Mouse (Mus musculus): ENCODE results near the gene C2cd2l. TPM values are rescaled to one million over a fixed set of nuclear protein-coding genes. Genes with fewer than 3 reads are reported as not detected.

The C2cd2l gene
- polyA plus RNA-seq, 1 experiment = 16.4 TPM

DNA sequence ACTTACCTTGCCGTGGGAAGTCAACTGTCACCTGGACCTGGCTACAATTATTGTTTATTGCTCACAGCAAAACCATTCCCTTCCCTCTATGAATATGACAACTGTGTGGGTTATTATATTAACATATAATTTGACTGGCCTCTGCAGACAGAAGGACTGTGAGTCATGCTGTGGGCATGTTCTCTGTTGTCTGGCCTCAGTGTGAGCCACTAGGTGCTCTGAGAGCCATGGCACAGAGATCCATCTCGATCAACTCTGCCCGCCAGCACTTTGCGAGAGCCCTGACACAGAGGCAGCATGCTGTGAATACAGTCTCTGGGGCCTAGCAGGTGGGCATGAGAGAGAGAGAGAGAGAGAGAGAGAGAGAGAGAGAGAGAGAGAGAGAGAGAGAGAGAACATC, 50.1 kb downstream of the C2cd2l start:
- no peaks in the 10 kb centered on the region for H3K36me3 ChIP-seq (ENCODE audit: control insufficient read depth, insufficient read depth, low read length)
- no peak overlapping the region for H3K27ac ChIP-seq (ENCODE audit: control insufficient read depth, insufficient read depth, low read depth, low read length)
- H3K27me3 ChIP-seq (ENCODE audit: control insufficient read depth, insufficient read depth, low read length) = no peaks in the 10 kb centered on the region
- no peak overlapping the region for H3K4me3 ChIP-seq (ENCODE audit: control insufficient read depth, low read depth, low read length)
- H3K4me1 ChIP-seq (ENCODE audit: control insufficient read depth, insufficient read depth, low read length) = peaks cover 15% of the 10 kb centered on the region
- no peak for TF ChIP-seq POLR2A (IDR thresholded peaks at IDR 0.05; ENCODE audit: control insufficient read depth, low read depth, low read length)
- no peak for TF ChIP-seq CTCF (IDR thresholded peaks at IDR 0.05; ENCODE audit: control insufficient read depth, insufficient read depth, insufficient replicate concordance, low read depth, low read length)

DNA sequence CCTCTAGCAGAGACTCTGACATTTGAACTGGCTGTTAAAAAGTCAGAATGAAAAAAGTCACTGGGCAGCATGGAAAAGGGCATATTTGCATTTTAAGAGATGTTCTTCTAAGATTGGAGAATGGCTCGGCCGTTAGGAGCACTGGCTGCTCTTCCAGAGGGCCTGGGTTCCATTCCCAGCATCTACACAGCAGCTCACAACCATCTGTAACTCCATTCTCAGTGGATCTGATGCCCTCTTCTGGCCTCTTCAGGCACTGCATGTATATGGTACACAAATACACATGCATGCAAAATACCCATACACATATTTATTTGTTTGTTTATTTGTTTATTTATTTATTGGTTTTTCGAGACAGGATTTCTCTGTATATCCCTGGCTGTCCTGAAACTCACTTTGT, 51.0 kb downstream of the C2cd2l start:
- H3K4me3 ChIP-seq (ENCODE audit: control insufficient read depth, low read depth, low read length) = no peak overlapping the region
- H3K27me3 ChIP-seq (ENCODE audit: control insufficient read depth, insufficient read depth, low read length) = no peaks in the 10 kb centered on the region
- no peaks in the 10 kb centered on the region for H3K36me3 ChIP-seq (ENCODE audit: control insufficient read depth, insufficient read depth, low read length)
- peak; percentile 31; the same call in 1 of the 2 replicates for TF ChIP-seq CTCF (IDR thresholded peaks at IDR 0.05; ENCODE audit: control insufficient read depth, insufficient read depth, insufficient replicate concordance, low read depth, low read length)
- TF ChIP-seq POLR2A (IDR thresholded peaks at IDR 0.05; ENCODE audit: control insufficient read depth, low read depth, low read length) = no peak
- H3K4me1 ChIP-seq (ENCODE audit: control insufficient read depth, insufficient read depth, low read length) = peaks cover 15% of the 10 kb centered on the region
- no peak overlapping the region for H3K27ac ChIP-seq (ENCODE audit: control insufficient read depth, insufficient read depth, low read depth, low read length)

DNA sequence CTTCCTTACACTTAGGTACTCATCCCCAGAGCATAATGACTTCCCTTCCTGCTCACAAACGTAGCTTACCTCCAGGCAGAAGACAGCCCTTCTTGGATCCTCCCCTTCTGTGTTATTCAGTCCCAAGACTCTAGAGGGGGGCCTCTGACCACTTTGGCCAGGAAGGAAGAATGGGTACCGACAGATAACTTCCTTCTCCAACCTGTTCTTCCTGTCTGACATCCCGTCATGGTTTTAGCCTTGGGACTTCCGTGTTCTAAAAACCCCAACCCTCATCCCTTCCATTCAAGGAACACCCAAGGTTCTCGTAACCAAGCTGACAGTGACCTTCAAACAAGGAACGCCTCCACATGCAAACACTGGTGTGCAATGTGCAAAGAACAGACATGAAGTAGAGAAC, 51.7 kb downstream of the C2cd2l start, which contains the start of gene Nlrx1:
Gene Nlrx1, minus strand, starts transcription at position 168 of the 400 bp plus-strand sequence.
- Histone ChIP-seq H3K4me3 (ENCODE audit: control insufficient read depth, low read depth, low read length) (peak within 1 kb of the TSS; percentile 79), H3K4me1 (ENCODE audit: control insufficient read depth, insufficient read depth, low read length) (peaks cover 21% of the 10 kb centered on the region), H3K27me3 (ENCODE audit: control insufficient read depth, insufficient read depth, low read length) (no peaks in the 10 kb centered on the region), H3K27ac (ENCODE audit: control insufficient read depth, insufficient read depth, low read depth, low read length) (peak within 1 kb of the TSS; percentile 69), H3K36me3 (ENCODE audit: control insufficient read depth, insufficient read depth, low read length) (no peaks in the 10 kb centered on the region)
- TF ChIP-seq POLR2A (IDR thresholded peaks at IDR 0.05; ENCODE audit: control insufficient read depth, low read depth, low read length) (no peak), CTCF (IDR thresholded peaks at IDR 0.05; ENCODE audit: control insufficient read depth, insufficient read depth, insufficient replicate concordance, low read depth, low read length) (no peak)

DNA sequence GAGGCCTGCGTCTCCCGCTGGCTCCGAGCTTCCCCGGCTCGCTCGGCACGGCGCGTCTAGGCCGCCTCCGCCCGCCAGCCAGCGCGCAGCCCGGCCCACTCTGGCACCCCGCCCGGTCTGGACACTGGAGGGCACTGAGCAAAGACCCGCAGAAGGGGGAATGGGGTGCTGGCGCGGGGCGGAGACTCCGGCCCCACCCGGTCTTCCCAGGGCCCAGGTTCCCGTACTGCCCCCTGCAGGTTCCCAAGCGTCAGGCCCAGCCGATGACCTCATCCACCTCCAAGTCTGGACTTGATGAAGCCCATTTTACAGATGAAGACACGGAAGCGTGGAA, 52.1 kb downstream of the C2cd2l start:
- H3K4me1 ChIP-seq (ENCODE audit: control insufficient read depth, insufficient read depth, low read length) = peaks cover 22% of the 10 kb centered on the region
- peak overlapping the region; percentile 69 for H3K27ac ChIP-seq (ENCODE audit: control insufficient read depth, insufficient read depth, low read depth, low read length)
- peak overlapping the region; percentile 79 for H3K4me3 ChIP-seq (ENCODE audit: control insufficient read depth, low read depth, low read length)
- TF ChIP-seq CTCF (IDR thresholded peaks at IDR 0.05; ENCODE audit: control insufficient read depth, insufficient read depth, insufficient replicate concordance, low read depth, low read length) (peak; percentile 54; the same call in 1 of the 2 replicates), POLR2A (IDR thresholded peaks at IDR 0.05; ENCODE audit: control insufficient read depth, low read depth, low read length) (0 out of 2 replicates have a peak, but pooled peaks have one; percentile 25)
- no peaks in the 10 kb centered on the region for H3K27me3 ChIP-seq (ENCODE audit: control insufficient read depth, insufficient read depth, low read length)
- H3K36me3 ChIP-seq (ENCODE audit: control insufficient read depth, insufficient read depth, low read length) = no peaks in the 10 kb centered on the region

DNA sequence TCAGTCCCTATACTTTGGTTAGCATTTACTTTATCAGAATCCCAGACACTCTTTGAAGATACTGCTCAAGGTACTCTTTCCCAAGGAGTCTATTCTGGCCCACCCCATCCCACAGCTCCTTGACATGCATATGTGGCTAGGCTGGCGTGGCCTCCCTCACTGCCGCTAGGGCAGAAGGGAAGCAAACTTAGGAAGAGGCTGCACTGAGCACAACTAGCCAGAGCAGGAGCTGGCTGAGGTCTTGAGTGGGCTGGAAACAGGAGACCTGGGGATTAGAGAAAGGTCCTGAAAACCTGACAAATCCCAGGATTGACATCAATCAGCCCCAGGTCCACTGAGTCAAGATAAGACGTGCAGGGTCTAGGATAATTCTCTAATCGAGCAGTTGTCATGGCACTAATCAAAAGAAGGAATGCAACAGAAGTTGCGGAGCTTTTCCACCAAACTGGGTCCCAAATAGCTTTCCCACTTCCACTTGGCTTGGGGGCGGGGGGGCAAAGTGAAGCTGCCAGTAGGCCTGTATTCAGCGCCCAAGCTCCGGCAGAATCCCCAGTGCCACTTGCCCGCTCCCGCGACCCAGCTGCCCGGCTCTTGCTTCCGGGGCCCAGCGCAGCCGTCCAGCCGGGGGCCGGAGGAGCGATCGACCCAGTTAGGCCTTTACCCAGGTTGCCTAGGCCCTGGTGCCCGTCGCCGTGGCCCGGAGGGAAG, 52.6 kb downstream of the C2cd2l start:
- Histone ChIP-seq H3K27ac (ENCODE audit: control insufficient read depth, insufficient read depth, low read depth, low read length) (peak overlapping the region; percentile 69), H3K27me3 (ENCODE audit: control insufficient read depth, insufficient read depth, low read length) (no peaks in the 10 kb centered on the region), H3K36me3 (ENCODE audit: control insufficient read depth, insufficient read depth, low read length) (no peaks in the 10 kb centered on the region), H3K4me1 (ENCODE audit: control insufficient read depth, insufficient read depth, low read length) (peaks cover 22% of the 10 kb centered on the region), H3K4me3 (ENCODE audit: control insufficient read depth, low read depth, low read length) (peak overlapping the region; percentile 79)
- TF ChIP-seq POLR2A (IDR thresholded peaks at IDR 0.05; ENCODE audit: control insufficient read depth, low read depth, low read length) (no peak), CTCF (IDR thresholded peaks at IDR 0.05; ENCODE audit: control insufficient read depth, insufficient read depth, insufficient replicate concordance, low read depth, low read length) (no peak)

DNA sequence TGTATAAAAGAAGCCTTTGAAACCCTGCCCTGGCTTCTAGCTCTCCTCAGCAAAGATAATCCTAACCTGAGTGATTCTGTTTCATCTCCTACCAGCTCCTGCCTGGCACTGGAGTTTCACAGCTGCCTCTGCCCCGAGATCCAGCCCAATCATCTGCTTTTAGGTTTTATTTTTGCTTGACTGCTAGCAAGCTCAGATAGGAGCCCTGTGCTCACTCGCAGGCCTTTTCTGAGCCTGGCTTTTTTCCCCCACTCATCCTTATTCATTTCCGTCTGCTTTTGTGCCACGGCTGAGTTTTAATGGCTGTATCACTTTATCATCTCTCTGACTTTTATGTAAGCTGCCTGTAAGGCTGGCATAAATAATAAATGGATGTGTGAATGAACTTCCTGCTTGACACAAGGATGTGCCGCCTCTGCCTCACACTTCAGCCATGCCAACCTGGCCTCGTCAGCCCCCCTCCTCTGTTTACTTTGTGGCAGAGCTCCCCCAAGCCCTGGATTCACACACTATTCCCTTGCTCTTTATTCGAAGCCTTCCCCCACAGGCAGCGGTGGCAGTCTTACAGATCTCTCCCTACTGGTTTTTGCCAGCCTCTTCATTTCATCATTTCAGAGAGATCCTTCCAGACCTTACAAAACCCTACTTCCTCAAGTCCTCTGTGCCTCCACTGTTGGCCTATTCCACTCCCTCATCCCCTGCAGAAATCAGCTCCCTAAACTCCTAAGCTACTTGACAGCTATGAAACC, 53.4 kb downstream of the C2cd2l start:
- H3K27ac ChIP-seq (ENCODE audit: control insufficient read depth, insufficient read depth, low read depth, low read length) = no peak overlapping the region
- no peaks in the 10 kb centered on the region for H3K27me3 ChIP-seq (ENCODE audit: control insufficient read depth, insufficient read depth, low read length)
- no peak overlapping the region for H3K4me3 ChIP-seq (ENCODE audit: control insufficient read depth, low read depth, low read length)
- H3K36me3 ChIP-seq (ENCODE audit: control insufficient read depth, insufficient read depth, low read length) = no peaks in the 10 kb centered on the region
- H3K4me1 ChIP-seq (ENCODE audit: control insufficient read depth, insufficient read depth, low read length) = peaks cover 22% of the 10 kb centered on the region
- TF ChIP-seq POLR2A (IDR thresholded peaks at IDR 0.05; ENCODE audit: control insufficient read depth, low read depth, low read length) (no peak), CTCF (IDR thresholded peaks at IDR 0.05; ENCODE audit: control insufficient read depth, insufficient read depth, insufficient replicate concordance, low read depth, low read length) (no peak)

DNA sequence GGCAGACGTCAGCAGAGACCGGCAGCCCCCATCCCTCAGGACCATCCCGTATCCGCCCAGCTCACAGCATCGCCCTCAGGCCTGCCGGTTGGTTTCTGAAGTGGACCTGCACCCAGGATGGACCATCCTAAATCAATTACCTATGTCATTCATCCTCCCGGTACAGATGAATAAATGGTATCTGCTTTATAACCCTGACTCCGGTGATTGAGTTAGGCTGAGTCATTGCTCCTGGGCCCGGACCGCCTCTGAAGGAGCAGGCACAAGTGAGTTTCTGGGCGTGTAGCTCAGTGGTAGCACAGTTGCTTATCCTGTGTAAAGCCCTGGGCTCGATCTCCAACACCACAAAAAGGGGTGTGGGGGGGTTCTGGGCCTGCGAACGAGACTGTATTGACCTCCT, 58.7 kb downstream of the C2cd2l start:
- no peak for TF ChIP-seq CTCF (IDR thresholded peaks at IDR 0.05; ENCODE audit: control insufficient read depth, insufficient read depth, insufficient replicate concordance, low read depth, low read length)
- no peak for TF ChIP-seq POLR2A (IDR thresholded peaks at IDR 0.05; ENCODE audit: control insufficient read depth, low read depth, low read length)
- no peaks in the 10 kb centered on the region for H3K36me3 ChIP-seq (ENCODE audit: control insufficient read depth, insufficient read depth, low read length)
- H3K4me3 ChIP-seq (ENCODE audit: control insufficient read depth, low read depth, low read length) = no peak overlapping the region
- no peak overlapping the region for H3K27ac ChIP-seq (ENCODE audit: control insufficient read depth, insufficient read depth, low read depth, low read length)
- H3K27me3 ChIP-seq (ENCODE audit: control insufficient read depth, insufficient read depth, low read length) = no peaks in the 10 kb centered on the region
- H3K4me1 ChIP-seq (ENCODE audit: control insufficient read depth, insufficient read depth, low read length) = peaks cover 11% of the 10 kb centered on the region

Other genes with a start within 250 kb of the C2cd2l start
- gene Mfrp, start 218.6 kb downstream of the C2cd2l start, polyA plus RNA-seq (2012; rRNA removed) = 1.4 and 3.4 TPM in 2 replicates
- 2.0 and 3.1 TPM in 2 replicates for gene C1qtnf5, start 213.0 kb downstream of the C2cd2l start, polyA plus RNA-seq (2012; rRNA removed)
- 1.2 and 1.6 TPM in 2 replicates for gene Gm49380, start 206.8 kb downstream of the C2cd2l start, polyA plus RNA-seq (2012; rRNA removed)
- 37.5 and 38.3 TPM in 2 replicates for gene Rnf26, start 206.8 kb downstream of the C2cd2l start, polyA plus RNA-seq (2012; rRNA removed)
- gene Mcam, start 185.8 kb downstream of the C2cd2l start, polyA plus RNA-seq (2012; rRNA removed) = 14.1 and 14.3 TPM in 2 replicates
- gene Cbl, start 86.2 kb downstream of the C2cd2l start, polyA plus RNA-seq (2012; rRNA removed) = 45.5 and 47.9 TPM in 2 replicates
- gene Ccdc153, start 79.6 kb downstream of the C2cd2l start, polyA plus RNA-seq (2012; rRNA removed) = 0.61 and 0.69 TPM in 2 replicates
- gene Pdzd3, start 68.8 kb downstream of the C2cd2l start, polyA plus RNA-seq (2012; rRNA removed) = 0.11 TPM in 1 of 2 replicates, not detected in the other
- 1.3 and 1.6 TPM in 2 replicates for gene Nlrx1, start 51.7 kb downstream of the C2cd2l start, polyA plus RNA-seq (2012; rRNA removed)
- 0.58 and 0.89 TPM in 2 replicates for gene Abcg4, start 31.7 kb downstream of the C2cd2l start, polyA plus RNA-seq (2012; rRNA removed)
- gene Hinfp, start 14.6 kb downstream of the C2cd2l start, polyA plus RNA-seq (2012; rRNA removed) = 13.1 and 16.0 TPM in 2 replicates
- gene Dpagt1, start 5.7 kb upstream of the C2cd2l start, polyA plus RNA-seq (2012; rRNA removed) = 6.5 and 6.7 TPM in 2 replicates
- 107 TPM in 2 replicates for gene H2afx, start 14.4 kb upstream of the C2cd2l start, polyA plus RNA-seq (2012; rRNA removed)
- gene Hmbs, start 23.9 kb upstream of the C2cd2l start, polyA plus RNA-seq (2012; rRNA removed) = 18.2 and 19.3 TPM in 2 replicates
- 19.2 and 19.4 TPM in 2 replicates for gene Vps11, start 41.4 kb upstream of the C2cd2l start, polyA plus RNA-seq (2012; rRNA removed)
- gene Hyou1, start 59.2 kb upstream of the C2cd2l start, polyA plus RNA-seq (2012; rRNA removed) = 82.1 and 99.9 TPM in 2 replicates
- 14.1 and 14.7 TPM in 2 replicates for gene Slc37a4, start 76.6 kb upstream of the C2cd2l start, polyA plus RNA-seq (2012; rRNA removed)
- 194 and 199 TPM in 2 replicates for gene Rps25, start 86.9 kb upstream of the C2cd2l start, polyA plus RNA-seq (2012; rRNA removed)
- 40.0 and 41.8 TPM in 2 replicates for gene Trappc4, start 87.3 kb upstream of the C2cd2l start, polyA plus RNA-seq (2012; rRNA removed)
- 10.9 TPM in 2 replicates for gene Ccdc84, start 98.3 kb upstream of the C2cd2l start, polyA plus RNA-seq (2012; rRNA removed)
- gene Foxr1, start 120.9 kb upstream of the C2cd2l start, polyA plus RNA-seq (2012; rRNA removed) = 1.5 and 2.0 TPM in 2 replicates
- gene Upk2, start 134.7 kb upstream of the C2cd2l start, polyA plus RNA-seq (2012; rRNA removed) = 2.2 and 4.3 TPM in 2 replicates
- gene Bcl9l, start 162.5 kb upstream of the C2cd2l start, polyA plus RNA-seq (2012; rRNA removed) = 8.4 and 9.1 TPM in 2 replicates
- 8.6 and 11.2 TPM in 2 replicates for gene Cxcr5, start 241.6 kb upstream of the C2cd2l start, polyA plus RNA-seq (2012; rRNA removed)